Mouse (Mus musculus) kidney, postnatal 14 days (tissue): ENCODE data around the gene Cnr2.

ENCODE experiments used
- DNase-seq: peaks from one replicate; pipeline ENCODE4 v3.0.0; 2022; ENCODE audit warnings: mixed read lengths

Cnr2 gene

GRCm38 (mm10) chr4:135968271-135968869 is 73.2 kb downstream of the Cnr2 start:
- no peak for DNase-seq

- no peak for DNase-seq
These were observed 74.0 kb downstream of the Cnr2 start for GRCm38 (mm10) chr4:135969070-135969750.
